ENCODE assay signal across 15 mouse cellular contexts in the genomic region with DNA sequence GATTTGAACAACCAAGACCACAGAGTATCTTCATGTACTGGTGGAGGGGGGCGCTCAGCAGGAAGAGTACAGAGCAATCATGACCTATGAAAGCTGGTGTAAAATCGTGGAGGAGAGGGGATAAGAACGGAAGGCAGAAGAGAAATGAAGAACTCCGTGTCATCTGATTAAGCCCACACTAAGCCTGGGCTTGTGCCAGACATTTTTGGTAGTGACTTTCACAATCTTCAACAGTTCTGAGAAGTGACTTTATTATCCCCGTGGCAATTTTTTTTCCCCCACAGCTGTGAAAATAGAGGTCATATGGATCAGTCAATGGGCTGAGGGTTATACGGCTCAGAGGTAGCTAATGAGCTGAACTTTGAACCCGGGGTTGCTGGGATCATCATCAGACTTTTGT.
DNase-seq lines count a peak whose midpoint lies in the region; ATAC-seq and TF ChIP-seq lines count a peak whose summit lies in the region.
"Had no signal": no experiment of that assay in that cellular context is flagged by ENCODE, and none has a peak within 500 bp of the region (broad histone marks: within the 10 kb centered on the region; RNA-seq: fewer than 3 reads in every experiment).

No protein-coding gene starts in this region.

- H3K4me1 ChIP-seq in embryonic fibroblast, embryonic 13.5 days (ENCODE audit: control insufficient read depth, insufficient read depth, low read length): peaks cover 16% of the 10 kb centered on the region
- H3K4me1 ChIP-seq in liver, embryonic 16.5 days (ENCODE audit: control insufficient read depth, low read depth, low read length): peaks cover 38% of the 10 kb centered on the region
- no peaks in the 10 kb centered on the region for H3K4me1 ChIP-seq in forebrain, postnatal 0 days (ENCODE audit: insufficient read depth)
- H3K4me1 ChIP-seq in hindbrain, embryonic 12.5 days: peaks cover 8% of the 10 kb centered on the region; the same call in 1 of the 2 replicates
- H3K4me1 ChIP-seq: hindbrain, embryonic 15.5 days had no signal

- H3K79me2 ChIP-seq in C2C12 (ENCODE audit: control insufficient read depth, insufficient read depth): no peaks in the 10 kb centered on the region

- intact Hi-C loops in heart, postnatal 10 days (cut with DNase I): no loop called here

- no peak for TF ChIP-seq CTCF in C2C12 (IDR thresholded peaks at IDR 0.05; ENCODE audit: control insufficient read depth, insufficient read depth, insufficient read length)
- TF ChIP-seq CTCF in embryonic fibroblast, embryonic 13.5 days (IDR thresholded peaks at IDR 0.05; ENCODE audit: borderline replicate concordance, insufficient read depth, low read length): no peak
- TF ChIP-seq CTCF in forebrain, postnatal 0 days (IDR thresholded peaks at IDR 0.05; ENCODE audit: low read depth): no peak

- H3K9ac ChIP-seq in liver, embryonic 16.5 days (ENCODE audit: low read depth, low read length): peak overlapping the region; percentile 25; the same call in 1 of the 2 replicates
- H3K9ac ChIP-seq in forebrain, postnatal 0 days: no peak overlapping the region
- H3K9ac ChIP-seq in hindbrain, embryonic 12.5 days: no peak overlapping the region
- H3K9ac ChIP-seq: hindbrain, embryonic 15.5 days; kidney, embryonic 15.5 days had no signal

- no peaks in the 10 kb centered on the region for H3K36me3 ChIP-seq in C2C12 (ENCODE audit: control insufficient read depth, insufficient read depth)
- H3K36me3 ChIP-seq in liver, embryonic 16.5 days (ENCODE audit: control insufficient read depth, insufficient read depth): no peaks in the 10 kb centered on the region
- no peaks in the 10 kb centered on the region for H3K36me3 ChIP-seq in forebrain, postnatal 0 days (ENCODE audit: insufficient read depth)
- no peaks in the 10 kb centered on the region for H3K36me3 ChIP-seq in hindbrain, embryonic 12.5 days
- H3K36me3 ChIP-seq: hindbrain, embryonic 15.5 days; kidney, embryonic 15.5 days had no signal

- H3K9me3 ChIP-seq in liver, embryonic 16.5 days (replicated peaks; ENCODE audit: control insufficient read depth, low read length): no peaks in the 10 kb centered on the region
- no peaks in the 10 kb centered on the region for H3K9me3 ChIP-seq in forebrain, postnatal 0 days (ENCODE audit: low read length)
- no peaks in the 10 kb centered on the region for H3K9me3 ChIP-seq in hindbrain, embryonic 12.5 days (replicated peaks)
- H3K9me3 ChIP-seq: hindbrain, embryonic 15.5 days; kidney, embryonic 15.5 days had no signal

- H3K27ac ChIP-seq in embryonic fibroblast, embryonic 13.5 days (ENCODE audit: insufficient read depth, low read length): peak overlapping the region; percentile 97
- peak overlapping the region; percentile 87 for H3K27ac ChIP-seq in liver, embryonic 16.5 days (ENCODE audit: low read length)
- H3K27ac ChIP-seq in forebrain, postnatal 0 days (ENCODE audit: low read depth, low read length): no peak overlapping the region
- no peak overlapping the region for H3K27ac ChIP-seq in hindbrain, embryonic 12.5 days
- H3K27ac ChIP-seq: hindbrain, embryonic 15.5 days; kidney, embryonic 15.5 days had no signal

- no peaks in the 10 kb centered on the region for H3K27me3 ChIP-seq in C2C12 (ENCODE audit: control insufficient read depth, insufficient read depth, insufficient read length)
- no peaks in the 10 kb centered on the region for H3K27me3 ChIP-seq in liver, embryonic 16.5 days (ENCODE audit: control insufficient read depth, insufficient read depth, low read depth, low read length)
- no peaks in the 10 kb centered on the region for H3K27me3 ChIP-seq in forebrain, postnatal 0 days (ENCODE audit: insufficient read depth, low read length)
- H3K27me3 ChIP-seq in hindbrain, embryonic 12.5 days: no peaks in the 10 kb centered on the region
- H3K27me3 ChIP-seq: CH12.LX; hindbrain, embryonic 15.5 days; kidney, embryonic 15.5 days had no signal

- H3K4me3 ChIP-seq in C2C12 (ENCODE audit: insufficient read depth, poor library complexity, severe bottlenecking): no peak overlapping the region
- H3K4me3 ChIP-seq in embryonic fibroblast, embryonic 13.5 days (ENCODE audit: insufficient read depth, low read length): no peak overlapping the region
- H3K4me3 ChIP-seq in liver, embryonic 16.5 days (ENCODE audit: low read depth, low read length): no peak overlapping the region
- H3K4me3 ChIP-seq in forebrain, postnatal 0 days (ENCODE audit: low read depth, low read length): no peak overlapping the region
- no peak overlapping the region for H3K4me3 ChIP-seq in hindbrain, embryonic 12.5 days
- H3K4me3 ChIP-seq: hindbrain, embryonic 15.5 days; kidney, embryonic 15.5 days had no signal

- no peak overlapping the region for H3ac ChIP-seq in C2C12 (ENCODE audit: control insufficient read depth, insufficient read length, low read depth)

- ATAC-seq in liver, embryonic 16.5 days (ENCODE audit: low read depth): no peak
- no peak for ATAC-seq in forebrain, postnatal 0 days
- ATAC-seq in hindbrain, embryonic 12.5 days (ENCODE audit: low FRiP score): no peak
- ATAC-seq: forebrain, embryonic 14.5 days had no signal

- no peaks in the 10 kb centered on the region for H3K79me3 ChIP-seq in C2C12 (ENCODE audit: low read depth)

- 31% methylated on average over 7 of the region's 7 CpGs for WGBS in liver, embryonic 16.5 days (ENCODE audit: insufficient replicate concordance)
- 72% methylated on average over 7 of the region's 7 CpGs for WGBS in forebrain, postnatal 0 days
- WGBS in hindbrain, embryonic 12.5 days: 56% methylated on average over 7 of the region's 7 CpGs

- no peak for TF ChIP-seq POLR2A in embryonic fibroblast, embryonic 13.5 days (IDR thresholded peaks at IDR 0.05; ENCODE audit: low read depth, low read length)

- peak overlapping the region; percentile 47 for H3K4me2 ChIP-seq in liver, embryonic 16.5 days (ENCODE audit: low read depth, low read length)
- no peak overlapping the region for H3K4me2 ChIP-seq in forebrain, postnatal 0 days (ENCODE audit: low read depth)
- H3K4me2 ChIP-seq in hindbrain, embryonic 12.5 days (replicated peaks): no peak overlapping the region
- H3K4me2 ChIP-seq: hindbrain, embryonic 15.5 days; kidney, embryonic 15.5 days had no signal

- peak; percentile 83 for DNase-seq in heart, adult 11 months
- no peak for DNase-seq in heart, postnatal 10 days
- no peak for DNase-seq in forebrain, postnatal 0 days
- DNase-seq in urinary bladder, postnatal 14 days (ENCODE audit: low spot score): no peak
- DNase-seq: cerebellum, postnatal 25 days; layer of hippocampus, adult 9-11 months; spleen, adult 18-20 months had no signal

TF ChIP-seq in C2C12, 6 proteins besides CTCF, POLR2A, EP300 and RAD21:
- no peak for TF ChIP-seq MYOG (IDR thresholded peaks at IDR 0.05; ENCODE audit: control insufficient read depth, extremely low read depth, insufficient read length)
- no peak for TF ChIP-seq MAX (IDR thresholded peaks at IDR 0.05)
- no peak for TF ChIP-seq MYOD1 (IDR thresholded peaks at IDR 0.05; ENCODE audit: control insufficient read depth, insufficient read length, low read depth)
- TF ChIP-seq USF1 (IDR thresholded peaks at IDR 0.05; ENCODE audit: low read depth): no peak
- peak; percentile 25 for TF ChIP-seq CEBPB (IDR thresholded peaks at IDR 0.05; ENCODE audit: low read depth)
- TF ChIP-seq FOSL1 (IDR thresholded peaks at IDR 0.05; ENCODE audit: insufficient read depth, low read length, poor library complexity, severe bottlenecking): no peak

Comparison
In these comparisons a context has a peak if more than half of its experiments do, and no peak if none do; other contexts are left out.
1. H3K27ac ChIP-seq: peak in embryonic fibroblast, embryonic 13.5 days (single experiment) and liver, embryonic 16.5 days (single experiment); none in forebrain, postnatal 0 days (single experiment) and hindbrain, embryonic 12.5 days (single experiment).